Mouse (Mus musculus) cerebellum, adult 11-12 months (tissue): ENCODE measurements around the gene Pip5kl1.

Experiments used
- DNase-seq: peaks from one replicate; pipeline ENCODE4 v3.0.0; 2022

The Pip5kl1 gene

GRCm38 (mm10) chr2:32620682-32621516 is 46.3 kb downstream of the Pip5kl1 start:
- DNase-seq: no peak

GRCm38 (mm10) chr2:32621517-32621859 is 46.9 kb downstream of the Pip5kl1 start, which contains the start of gene Ak1:
Ak1 (plus strand) TSS chr2:32621758.
- peak; percentile 38 for DNase-seq

- DNase-seq: peak; percentile 45
Observed at GRCm38 (mm10) chr2:32624111-32624748, 49.6 kb downstream of the Pip5kl1 start.

GRCm38 (mm10) chr2:32625212-32625872 is 50.7 kb downstream of the Pip5kl1 start:
- peak; percentile 92 for DNase-seq

GRCm38 (mm10) chr2:32625873-32626694 is 51.5 kb downstream of the Pip5kl1 start:
- peak; percentile 88 for DNase-seq

GRCm38 (mm10) chr2:32627266-32628043 is 52.9 kb downstream of the Pip5kl1 start:
- peak; percentile 64 for DNase-seq

- peak; percentile 59 for DNase-seq
Observed at GRCm38 (mm10) chr2:32628044-32628550, 53.5 kb downstream of the Pip5kl1 start.

GRCm38 (mm10) chr2:32628729-32629128 is 54.1 kb downstream of the Pip5kl1 start:
- peak; percentile 80 for DNase-seq

GRCm38 (mm10) chr2:32629276-32629976 is 54.8 kb downstream of the Pip5kl1 start:
- peak; percentile 54 for DNase-seq

GRCm38 (mm10) chr2:32630036-32630435 is 55.4 kb downstream of the Pip5kl1 start:
- peak; percentile 23 for DNase-seq

- peak; percentile 40 for DNase-seq
Observed at GRCm38 (mm10) chr2:32631046-32631445, 56.4 kb downstream of the Pip5kl1 start.

- peak; percentile 76 for DNase-seq
Observed at GRCm38 (mm10) chr2:32631737-32632394, 57.3 kb downstream of the Pip5kl1 start.
